Mouse (Mus musculus) MEL (cell line): ENCODE data around the gene Tmem150c. TPM values are rescaled to one million over a fixed set of nuclear protein-coding genes. Genes with fewer than 3 reads are reported as not detected.

Source experiments
- DNase-seq: peaks from one replicate; pipeline ENCODE4 v3.0.0; 2011; ENCODE audit warnings: low read depth, low spot score
- H3K27ac ChIP-seq: 2 replicates; pipeline ENCODE4 v1.5.1; 2012; ENCODE audit warnings: low read depth, mild to moderate bottlenecking, control low read depth, low read length, moderate library complexity; ENCODE audit not compliant: control insufficient read depth
- H3K27me3 ChIP-seq, 2 experiments: fragments of 150-350 bp in 1 of 2; sonication (generic) in 1 of 2; 2 replicates each; pipeline ENCODE4 v1.6.1; 2012; ENCODE audit warnings: low read length in 2 of 2, mild to moderate bottlenecking in 2 of 2, improper control_type of control experiment in 1 of 2, moderate library complexity in 1 of 2; ENCODE audit not compliant: insufficient read depth in 2 of 2, control insufficient read depth in 1 of 2
- H3K36me3 ChIP-seq, 2 experiments: 2 replicates each; pipeline ENCODE4 v1.6.1; 2012 to 2014; ENCODE audit warnings: low read length in 2 of 2, improper control_type of control experiment in 1 of 2, inconsistent platforms in 1 of 2, mild to moderate bottlenecking in 1 of 2; ENCODE audit not compliant: insufficient read depth in 2 of 2, control insufficient read depth in 1 of 2
- H3K4me1 ChIP-seq, 2 experiments: fragments of 150-350 bp in 1 of 2; sonication (generic) in 1 of 2; 2 replicates each; pipeline ENCODE4 v1.6.1; 2012; ENCODE audit warnings: low read length in 2 of 2, improper control_type of control experiment in 1 of 2, mild to moderate bottlenecking in 1 of 2; ENCODE audit not compliant: insufficient read depth in 2 of 2, control insufficient read depth in 1 of 2
- H3K4me3 ChIP-seq, 2 experiments: fragments of 150-350 bp in 1 of 2; sonication (generic) in 1 of 2; 2 replicates each; pipeline ENCODE4 v1.5.1; 2012; ENCODE audit warnings: low read depth in 2 of 2, low read length in 2 of 2, mild to moderate bottlenecking in 2 of 2, moderate library complexity in 2 of 2, control low read depth in 1 of 2, improper control_type of control experiment in 1 of 2; ENCODE audit not compliant: control insufficient read depth in 1 of 2, insufficient read depth in 1 of 2
- H3K79me2 ChIP-seq: 2 replicates; pipeline ENCODE4 v1.6.1; 2012; ENCODE audit warnings: mild to moderate bottlenecking, low read length, moderate library complexity; ENCODE audit not compliant: control insufficient read depth, poor library complexity, insufficient read depth
- H3K9ac ChIP-seq: 2 replicates; pipeline ENCODE4 v1.6.1; 2012; ENCODE audit warnings: low read depth, mild to moderate bottlenecking, control low read depth, low read length, moderate library complexity; ENCODE audit not compliant: control insufficient read depth, poor library complexity, severe bottlenecking
- H3K9me3 ChIP-seq: fragments of 150-350 bp; sonication (generic); replicated peaks from 2 replicates; pipeline ENCODE4 v1.6.1; 2012; ENCODE audit warnings: mild to moderate bottlenecking, low read length, improper control_type of control experiment, moderate library complexity; ENCODE audit not compliant: insufficient read depth
- CHD1 ChIP-seq: IDR thresholded peaks from 2 replicates; pipeline ENCODE4 v1.6.1; 2012; ENCODE audit warnings: low read depth, mild to moderate bottlenecking, inconsistent platforms, low read length, improper control_type of control experiment
- E2F4 ChIP-seq: IDR thresholded peaks from 2 replicates; pipeline ENCODE4 v1.6.1; 2011; ENCODE audit warnings: low read depth, low read length, improper control_type of control experiment, borderline replicate concordance
- ELF1 ChIP-seq: IDR thresholded peaks from 2 replicates; pipeline ENCODE4 v1.6.1; 2014; ENCODE audit warnings: low read depth, mild to moderate bottlenecking, inconsistent platforms, low read length, improper control_type of control experiment, moderate library complexity
- ETS1 ChIP-seq: IDR thresholded peaks from 2 replicates; pipeline ENCODE4 v1.6.1; 2012; ENCODE audit warnings: low read depth, mild to moderate bottlenecking, inconsistent platforms, low read length, improper control_type of control experiment, moderate library complexity
- GABPA ChIP-seq: IDR thresholded peaks from 2 replicates; pipeline ENCODE4 v1.6.1; 2012; ENCODE audit warnings: low read depth, mild to moderate bottlenecking, inconsistent platforms, low read length, improper control_type of control experiment, moderate library complexity
- MAFK ChIP-seq: IDR thresholded peaks from 2 replicates; pipeline ENCODE4 v1.6.1; 2011; ENCODE audit warnings: low read depth, mild to moderate bottlenecking, low read length, improper control_type of control experiment, borderline replicate concordance
- MXI1 ChIP-seq: IDR thresholded peaks from 2 replicates; pipeline ENCODE4 v1.6.1; 2011; ENCODE audit warnings: mild to moderate bottlenecking, low read depth, low read length, improper control_type of control experiment
- MYB ChIP-seq: IDR thresholded peaks from 2 replicates; pipeline ENCODE4 v1.6.1; 2011; ENCODE audit warnings: mild to moderate bottlenecking, low read depth, low read length, improper control_type of control experiment
- NELFE ChIP-seq: IDR thresholded peaks from 2 replicates; pipeline ENCODE4 v1.6.1; 2011; ENCODE audit warnings: low read depth, low read length, improper control_type of control experiment
- RCOR1 ChIP-seq: IDR thresholded peaks from 2 replicates; pipeline ENCODE4 v1.6.1; 2012; ENCODE audit warnings: low read depth, mild to moderate bottlenecking, inconsistent platforms, low read length, improper control_type of control experiment
- SIN3A ChIP-seq: IDR thresholded peaks from 2 replicates; pipeline ENCODE4 v1.6.1; 2012; ENCODE audit warnings: low read length, improper control_type of control experiment, inconsistent platforms
- UBTF ChIP-seq: IDR thresholded peaks from 2 replicates; pipeline ENCODE4 v1.6.1; 2012; ENCODE audit warnings: low read depth, mild to moderate bottlenecking, inconsistent platforms, low read length, improper control_type of control experiment, moderate library complexity, borderline replicate concordance; ENCODE audit not compliant: insufficient read depth
- polyA plus RNA-seq, 2 experiments: library from polyadenylated mRNA; stranded (reverse) in 1 of 2; unstranded in 1 of 2; fragments of >175 nt in 1 of 2; fragments of >200 nt in 1 of 2; gene quantifications; 2 replicates each; pipeline versions ENCODE4 v1.2.1 to v1.2.4; 2012; ENCODE audit warnings: low replicate concordance in 2 of 2, low read depth in 1 of 2; ENCODE audit not compliant: insufficient read length in 2 of 2, insufficient read depth in 1 of 2, missing spikeins in 1 of 2
- total RNA-seq: library from RNA; depleted of rRNA; stranded (reverse); fragments of 300-350 nt; gene quantifications from 2 replicates; pipeline ENCODE4 v1.2.3, GENCODE M21; 2012

Gene Tmem150c
- total and polyA plus RNA-seq, 3 experiments, result 0.04 to 0.06 TPM; not detected in 1

DNA sequence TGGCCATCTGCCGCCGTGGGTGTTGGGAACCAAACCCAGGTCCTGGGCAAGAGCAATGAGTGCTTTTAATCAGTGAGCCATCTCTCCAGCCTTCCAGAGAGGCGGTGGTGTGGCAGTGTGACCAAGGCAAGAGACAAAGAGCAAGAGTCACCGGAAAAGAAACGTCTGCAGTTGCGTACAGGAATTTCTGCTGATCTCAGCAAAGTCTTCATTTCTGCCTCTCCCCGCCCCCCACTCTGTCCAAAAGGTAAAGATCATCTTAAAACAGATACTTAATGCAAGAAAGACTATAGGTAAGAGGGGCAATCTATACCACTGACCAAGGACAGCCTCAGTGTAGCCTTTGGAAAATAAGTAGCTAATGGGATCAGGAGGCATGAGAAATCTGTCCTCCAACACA lies 14.8 kb downstream of the Tmem150c start:
- Histone ChIP-seq H3K27me3 (no peaks in the 10 kb centered on the region), H3K4me3 (no peak overlapping the region), H3K27ac (no peak overlapping the region), H3K79me2 (no peaks in the 10 kb centered on the region), H3K4me1 (no peaks in the 10 kb centered on the region), H3K9ac (no peak overlapping the region), H3K9me3 (no peaks in the 10 kb centered on the region), H3K36me3 (no peaks in the 10 kb centered on the region)
- no peak for DNase-seq
- TF ChIP-seq ETS1 (no peak), MYB (no peak), E2F4 (no peak), RCOR1 (no peak), SIN3A (no peak), UBTF (no peak)

DNA sequence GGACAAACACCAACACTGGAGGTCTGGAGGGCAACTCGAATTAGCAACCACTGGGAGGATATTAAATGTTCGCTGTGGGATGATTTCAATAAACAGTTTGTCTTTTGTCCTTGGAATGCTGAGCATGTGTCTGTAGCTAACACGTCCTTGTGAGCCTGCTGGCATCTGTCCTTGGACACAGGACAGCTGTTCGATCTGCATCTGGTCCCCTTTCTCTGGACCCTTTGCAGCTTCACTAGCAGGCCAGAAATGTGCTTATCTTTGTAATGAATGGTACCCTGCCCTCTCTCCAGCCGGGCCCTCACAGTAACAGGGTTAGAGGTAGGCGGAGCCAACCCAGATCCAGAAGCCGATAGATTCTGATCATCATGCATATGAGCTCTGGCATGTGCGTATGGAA lies 32.3 kb downstream of the Tmem150c start:
- TF ChIP-seq CHD1, result no peak
- Histone ChIP-seq H3K4me3 (no peak overlapping the region), H3K36me3 (no peaks in the 10 kb centered on the region), H3K9me3 (no peaks in the 10 kb centered on the region), H3K27ac (no peak overlapping the region), H3K79me2 (no peaks in the 10 kb centered on the region), H3K27me3 (no peaks in the 10 kb centered on the region), H3K9ac (no peak overlapping the region), H3K4me1 (no peaks in the 10 kb centered on the region)
- no peak for DNase-seq

DNA sequence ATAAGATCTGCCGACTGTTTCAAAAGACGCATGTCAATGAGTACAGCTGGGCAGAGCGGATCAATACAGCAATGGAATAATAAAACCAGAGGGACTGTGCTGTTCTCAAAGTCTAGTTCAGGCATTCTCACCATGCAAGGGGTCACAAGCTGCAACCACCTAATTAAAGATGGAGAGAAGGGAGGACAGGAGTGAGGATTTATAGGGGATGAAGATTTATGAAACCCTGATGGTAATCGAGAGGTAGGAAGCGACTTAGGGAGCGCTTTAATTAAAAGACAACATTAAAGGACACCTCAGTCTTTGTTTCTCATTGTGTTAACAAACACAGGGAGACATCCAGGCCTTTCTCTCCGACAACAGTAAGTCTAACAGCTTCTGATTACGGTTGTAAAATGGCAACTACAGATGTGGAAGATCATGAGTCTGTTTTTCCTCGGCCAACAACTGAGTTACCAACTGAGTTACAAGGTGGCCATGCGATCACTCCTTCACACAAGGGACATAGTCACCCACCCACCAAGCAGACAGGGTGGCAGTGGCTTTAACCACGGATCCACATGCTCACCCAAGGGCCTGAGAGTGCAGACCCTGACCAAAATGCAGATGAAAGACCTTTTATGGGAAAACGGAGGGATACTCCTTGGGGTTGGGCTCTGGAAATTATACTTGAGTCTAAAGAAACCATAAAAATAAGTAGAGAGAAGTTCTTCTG lies 34.0 kb downstream of the Tmem150c start:
- no peak for DNase-seq
- H3K79me2 ChIP-seq, result no peaks in the 10 kb centered on the region
- no peaks in the 10 kb centered on the region for H3K36me3 ChIP-seq
- H3K9me3 ChIP-seq, result no peaks in the 10 kb centered on the region
- H3K4me3 ChIP-seq, result no peak overlapping the region
- no peaks in the 10 kb centered on the region for H3K27me3 ChIP-seq
- no peak for TF ChIP-seq GABPA
- no peak for TF ChIP-seq MXI1
- no peak for TF ChIP-seq NELFE
- no peak for TF ChIP-seq RCOR1
- no peak for TF ChIP-seq SIN3A
- no peak for TF ChIP-seq E2F4
- no peak for TF ChIP-seq MAFK
- no peak for TF ChIP-seq MYB
- no peak for TF ChIP-seq ELF1
- no peak overlapping the region for H3K27ac ChIP-seq
- H3K4me1 ChIP-seq, result no peaks in the 10 kb centered on the region
- no peak overlapping the region for H3K9ac ChIP-seq
